Mouse (Mus musculus) layer of hippocampus, adult 18-20 months (tissue): Measurements from ENCODE around the gene Hyal1. TPM values are rescaled to one million over a fixed set of nuclear protein-coding genes. Genes with fewer than 3 reads are reported as not detected.
A peak's percentile ranks its signal among the peaks of the same experiment; 100 is the strongest.
"Not testable (repeated sequence)": the region's sequence is repeated elsewhere in the genome, so short reads cannot be mapped to it uniquely, and the experiment has no call there.

ENCODE experiments used
- DNase-seq, 2 experiments: peaks; one replicate each; pipeline ENCODE4 v3.0.0; 2022; ENCODE audit warnings: low spot score in 2 of 2
- total RNA-seq, 2 experiments: library from RNA; stranded (reverse); gene quantifications; 2 replicates each; pipeline ENCODE4 v1.2.3; 2021

Gene Hyal1
- total RNA-seq, 2 experiments from 2014 or later = 5.1 to 7.3 TPM

DNA sequence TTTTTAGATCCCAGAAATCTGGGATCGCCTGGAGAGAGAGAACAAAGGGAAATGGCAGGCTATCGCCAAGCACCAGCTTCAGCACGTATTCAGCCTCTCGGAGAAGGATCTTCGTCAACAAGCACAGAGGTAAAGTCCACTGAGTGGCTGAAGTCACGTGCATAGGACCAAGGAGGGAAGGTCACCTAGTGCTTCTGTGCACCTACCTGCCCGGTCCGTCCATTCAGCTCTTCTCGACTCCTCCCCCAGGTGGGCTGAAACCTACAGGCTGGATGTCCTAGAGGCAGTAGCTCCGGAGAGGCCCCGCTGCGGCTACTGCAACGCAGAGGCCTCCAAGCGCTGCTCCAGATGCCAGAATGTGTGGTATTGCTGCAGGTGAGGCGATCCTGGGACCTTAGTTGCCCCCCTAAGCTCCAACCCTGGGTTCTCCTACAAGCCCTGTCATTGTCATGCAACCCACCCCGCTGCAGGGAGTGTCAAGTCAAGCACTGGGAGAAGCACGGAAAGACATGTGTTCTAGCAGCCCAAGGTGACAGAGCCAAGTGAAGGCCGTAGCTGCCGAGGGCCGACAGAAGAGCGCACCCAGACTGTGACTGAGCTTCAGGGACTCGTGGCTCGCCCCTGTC is 26.1 kb upstream of the Hyal1 start:
- DNase-seq = no peak

DNA sequence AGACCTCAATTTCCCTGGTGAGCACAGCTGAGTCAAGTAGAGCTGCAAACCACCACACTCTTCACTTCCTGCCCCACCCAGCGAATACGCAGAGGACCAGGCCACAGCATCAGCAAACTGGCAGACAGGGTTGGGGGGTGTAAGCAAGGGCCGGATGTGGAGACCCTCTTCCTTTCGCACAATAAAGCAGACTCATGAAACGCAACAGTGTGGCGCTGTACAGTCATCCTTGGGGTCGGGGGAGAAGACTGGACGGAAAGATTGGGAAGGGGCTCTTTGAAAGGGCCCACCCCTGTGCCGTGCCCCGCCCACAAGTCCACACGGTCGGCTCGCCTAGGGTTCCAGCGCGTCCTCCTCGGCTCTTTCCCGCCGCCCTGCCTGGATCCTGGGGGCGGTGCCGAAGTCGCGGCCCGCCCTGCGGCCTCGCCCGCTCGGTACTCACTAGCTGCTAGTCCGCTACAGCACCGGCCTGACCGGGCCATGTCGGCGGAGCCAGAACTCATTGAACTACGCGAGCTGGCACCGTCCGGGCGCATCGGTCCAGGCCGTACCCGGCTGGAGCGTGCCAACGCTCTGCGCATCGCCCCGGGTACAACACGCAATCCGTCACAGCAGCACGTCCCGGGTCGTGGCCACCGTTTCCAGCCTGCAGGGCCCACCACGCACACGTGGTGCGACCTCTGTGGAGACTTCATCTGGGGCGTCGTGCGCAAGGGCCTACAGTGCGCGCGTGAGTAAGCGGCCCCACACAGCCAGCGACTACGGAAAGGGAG is 25.4 kb upstream of the Hyal1 start, which contains the start of gene Rassf1:
Gene Rassf1 (plus strand): TSS at position 439 of the 773 bp plus-strand sequence.
- DNase-seq = no peak

DNA sequence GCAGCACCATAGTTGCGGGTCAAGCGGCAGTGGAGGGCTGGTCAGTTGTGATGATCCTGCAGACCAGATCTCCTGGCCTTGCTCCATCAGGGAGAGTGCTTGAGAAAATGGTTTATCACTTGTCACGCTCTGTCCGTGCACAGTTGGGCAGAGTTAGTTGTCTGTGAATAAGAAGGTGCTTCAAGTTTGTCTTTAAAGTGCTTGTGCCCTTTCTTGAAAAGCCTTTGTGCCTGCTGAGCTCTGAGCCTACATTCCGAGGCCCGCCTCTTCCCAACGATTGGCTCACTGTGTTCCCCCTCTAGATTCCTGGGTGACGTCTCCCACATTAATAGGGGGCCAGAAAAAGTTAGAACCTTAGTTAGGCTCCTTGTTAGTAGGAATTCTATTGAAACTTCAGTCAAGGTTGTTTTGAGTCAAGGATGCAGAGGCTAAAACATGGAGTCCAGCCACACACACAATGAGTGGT is 24.8 kb upstream of the Hyal1 start:
- DNase-seq = no peak

DNA sequence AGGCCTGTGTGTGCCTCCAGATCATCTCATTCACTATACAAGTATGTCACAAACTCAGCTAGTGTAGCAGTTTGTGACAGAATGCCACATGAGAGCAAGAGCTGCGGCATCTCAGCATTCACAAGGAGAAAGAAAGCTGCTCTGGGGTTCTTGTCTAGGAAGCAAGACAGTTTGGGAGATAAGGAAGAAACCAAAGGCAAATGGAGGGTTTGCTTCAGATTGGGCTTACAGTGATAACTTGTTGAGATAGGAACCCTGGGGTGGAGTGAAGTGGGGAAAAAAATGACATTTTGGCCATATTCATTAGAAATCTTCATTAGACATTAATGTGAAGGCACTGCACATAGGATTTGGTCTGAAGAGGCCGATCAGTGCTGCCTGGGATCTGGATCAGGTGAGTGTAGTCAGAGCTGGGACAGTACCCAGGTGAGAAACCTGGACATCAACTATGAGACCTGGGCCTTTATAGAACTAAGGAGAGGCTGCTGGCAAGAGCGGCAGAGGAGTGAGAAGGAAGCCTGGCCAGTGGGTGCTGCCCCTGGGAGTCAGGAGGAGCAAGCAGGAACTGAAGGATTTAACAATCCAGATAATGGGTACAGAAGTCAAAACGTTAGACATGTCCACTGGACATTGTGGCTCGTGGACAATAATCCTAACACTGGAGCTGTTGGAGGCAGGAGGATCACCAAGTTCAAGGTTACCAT is 23.9 kb upstream of the Hyal1 start:
- no peak for DNase-seq

DNA sequence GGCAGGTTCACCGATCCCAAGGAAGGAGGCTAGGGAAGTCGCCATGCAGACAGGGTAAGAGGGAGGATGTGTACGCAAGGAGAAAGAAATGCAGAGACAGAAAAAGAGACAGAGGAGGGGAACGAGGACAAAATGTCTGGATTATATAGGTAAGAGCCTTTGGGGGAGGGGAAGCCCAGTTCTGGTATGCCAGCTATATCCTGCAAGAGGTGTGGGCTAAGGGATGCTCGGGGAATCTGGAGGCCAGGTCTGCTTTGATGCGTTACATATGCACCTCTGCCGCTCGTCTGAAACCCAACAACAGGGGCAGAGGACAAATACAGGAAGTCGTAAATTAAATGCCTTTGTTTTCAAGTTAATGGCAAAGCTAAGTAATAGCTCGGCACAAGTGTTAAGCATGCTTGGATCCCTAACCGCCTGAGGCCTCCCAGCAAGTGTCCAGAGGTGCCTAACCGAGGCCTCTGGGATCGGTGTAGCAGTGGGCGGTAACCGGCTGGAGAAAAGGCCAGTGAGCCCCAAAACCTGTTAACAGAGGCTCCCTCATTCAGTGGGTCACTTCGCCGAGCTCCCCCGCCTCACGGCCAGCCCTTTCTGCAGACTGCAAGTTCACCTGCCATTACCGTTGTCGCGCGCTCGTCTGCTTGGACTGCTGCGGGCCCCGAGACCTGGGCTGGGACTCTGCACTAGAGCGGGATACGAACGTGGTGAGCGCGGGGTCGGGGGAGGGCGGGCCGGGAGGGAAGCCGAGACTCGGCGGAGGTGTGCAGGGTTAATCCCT is 23.0 kb upstream of the Hyal1 start:
- DNase-seq = no peak

DNA sequence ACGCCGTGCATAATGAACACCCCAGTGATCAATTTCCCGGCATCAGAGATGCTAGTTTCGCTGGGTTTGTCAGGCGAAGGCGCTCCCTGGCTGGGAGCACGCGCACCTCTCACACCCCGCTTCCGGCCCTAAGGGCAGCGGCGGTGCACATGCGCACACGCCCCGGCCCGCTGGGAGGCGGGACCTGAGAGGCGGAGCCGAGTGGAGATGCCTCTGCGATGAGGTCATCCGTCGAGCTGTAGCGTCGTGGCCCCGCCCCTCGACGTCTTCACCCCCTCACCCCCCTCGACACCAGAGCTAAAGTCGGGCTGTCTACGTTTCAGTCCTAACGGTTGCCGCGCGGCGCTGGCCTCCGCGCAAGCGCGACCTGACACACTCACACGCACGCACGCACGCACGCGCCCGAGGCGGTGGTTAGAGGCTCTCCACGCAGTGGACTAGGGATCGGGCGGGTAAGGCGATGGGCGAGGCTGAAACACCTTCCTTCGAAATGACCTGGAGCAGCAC is 22.4 kb upstream of the Hyal1 start:
- peak; percentile 93 to 96 for DNase-seq

DNA sequence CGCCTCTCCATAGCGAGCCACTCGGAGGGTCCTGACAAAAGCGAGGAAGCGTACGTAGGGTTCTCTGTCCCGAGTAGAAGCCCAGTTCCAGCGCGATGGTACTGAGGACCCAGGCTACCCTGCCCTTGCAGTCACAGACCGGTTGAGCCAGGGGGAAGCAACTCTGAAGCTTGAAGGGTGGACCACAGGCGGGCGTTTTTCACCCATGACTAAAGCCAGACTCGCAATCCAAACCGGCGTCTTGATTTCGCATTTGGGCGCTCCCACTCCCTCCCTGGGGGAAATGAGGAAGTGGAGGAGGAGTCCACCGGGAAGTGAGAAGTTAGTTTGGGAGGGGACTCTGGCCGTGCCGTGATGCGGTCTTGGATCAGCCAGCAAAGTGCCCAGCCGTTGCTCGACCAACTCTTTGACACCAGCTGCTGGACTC is 21.7 kb upstream of the Hyal1 start:
- DNase-seq = no peak

DNA sequence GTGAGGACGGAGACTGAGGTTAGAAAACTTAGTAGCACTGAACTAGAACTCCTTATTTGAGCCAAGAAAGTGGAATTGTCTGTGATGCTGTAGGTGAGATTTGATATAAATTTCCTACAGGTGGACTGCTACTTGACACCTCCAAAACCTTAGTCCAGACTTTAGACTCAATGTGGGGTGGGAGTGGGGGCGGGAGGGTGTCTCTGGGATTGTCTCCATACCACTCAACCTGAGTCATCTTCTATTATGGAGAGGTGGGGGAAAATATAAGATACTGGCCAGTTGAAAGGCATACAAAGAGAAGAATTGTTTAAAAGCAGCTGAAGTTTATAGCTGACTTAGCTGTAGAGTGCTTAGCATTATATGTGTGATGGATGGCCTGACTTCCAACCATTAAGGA is 21.0 kb upstream of the Hyal1 start:
- DNase-seq = no peak

DNA sequence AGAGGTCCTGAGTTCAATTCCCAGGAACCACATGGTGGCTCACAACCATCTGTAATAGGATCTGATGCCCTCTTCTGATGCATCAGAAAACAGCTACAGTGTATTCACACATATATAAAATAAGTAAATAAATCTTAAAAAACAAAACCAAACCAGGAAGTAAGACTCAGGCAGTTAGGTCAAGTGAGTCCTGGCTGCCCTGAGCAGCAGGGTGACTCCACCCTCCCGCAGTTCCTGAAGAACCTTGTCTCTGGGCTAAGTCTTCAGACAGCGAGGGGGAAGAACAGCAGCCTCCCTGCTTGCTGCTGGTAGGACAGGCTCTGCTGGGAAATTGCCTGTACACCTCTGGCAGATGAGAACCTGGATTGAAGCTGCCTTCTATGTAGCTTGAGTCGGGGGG is 20.4 kb upstream of the Hyal1 start:
- DNase-seq = no peak

DNA sequence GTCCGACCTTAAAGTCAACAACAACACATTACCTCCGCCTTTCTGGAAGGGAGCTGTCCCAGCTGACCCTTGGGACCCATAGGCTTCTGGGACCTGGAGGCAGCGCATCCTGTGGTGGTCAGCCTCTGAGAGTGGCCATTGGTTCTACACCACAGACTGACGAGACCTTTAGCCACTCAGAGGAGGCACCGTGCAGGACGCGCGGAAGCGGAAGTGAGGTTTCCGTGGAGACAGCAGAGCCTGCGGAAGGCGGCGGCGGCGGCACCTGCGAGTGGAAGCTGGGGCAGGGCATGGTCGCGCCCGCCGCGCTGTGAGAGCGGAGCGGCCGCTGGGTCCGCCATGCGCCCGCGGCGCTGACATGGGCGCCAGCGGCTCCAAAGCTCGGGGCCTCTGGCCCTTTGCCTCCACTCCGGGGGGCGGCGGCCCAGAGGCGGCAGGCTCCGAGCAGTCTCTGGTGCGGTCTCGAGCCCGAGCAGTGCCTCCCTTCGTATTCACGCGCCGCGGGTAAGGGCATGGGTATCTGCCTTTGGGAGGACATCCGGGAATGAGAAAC is 13.6 kb upstream of the Hyal1 start, which contains the start of gene Tusc2:
Gene Tusc2 (plus strand): TSS at position 227 of the 553 bp plus-strand sequence.
- DNase-seq = peak; percentile 95 to 98

DNA sequence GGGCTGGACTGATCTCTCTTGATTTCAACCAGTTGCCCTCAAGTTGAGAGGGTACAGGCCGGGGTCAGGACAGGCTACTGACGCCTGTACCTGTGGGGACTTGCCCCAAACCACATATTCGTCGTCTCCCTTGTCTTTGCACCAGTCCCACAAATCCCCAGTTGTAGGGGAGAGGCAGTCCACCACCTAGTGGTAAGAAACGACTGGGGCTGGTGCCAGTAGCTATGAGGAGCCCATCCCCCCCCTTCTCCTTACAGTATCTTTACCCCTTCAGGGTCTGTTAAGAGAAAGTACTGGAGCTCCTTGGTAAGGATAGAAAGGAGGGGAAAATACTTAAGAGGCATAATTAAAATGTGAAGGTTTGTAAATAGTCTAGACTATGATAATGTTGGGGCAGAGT is 11.2 kb upstream of the Hyal1 start:
- not testable (repeated sequence) for DNase-seq

DNA sequence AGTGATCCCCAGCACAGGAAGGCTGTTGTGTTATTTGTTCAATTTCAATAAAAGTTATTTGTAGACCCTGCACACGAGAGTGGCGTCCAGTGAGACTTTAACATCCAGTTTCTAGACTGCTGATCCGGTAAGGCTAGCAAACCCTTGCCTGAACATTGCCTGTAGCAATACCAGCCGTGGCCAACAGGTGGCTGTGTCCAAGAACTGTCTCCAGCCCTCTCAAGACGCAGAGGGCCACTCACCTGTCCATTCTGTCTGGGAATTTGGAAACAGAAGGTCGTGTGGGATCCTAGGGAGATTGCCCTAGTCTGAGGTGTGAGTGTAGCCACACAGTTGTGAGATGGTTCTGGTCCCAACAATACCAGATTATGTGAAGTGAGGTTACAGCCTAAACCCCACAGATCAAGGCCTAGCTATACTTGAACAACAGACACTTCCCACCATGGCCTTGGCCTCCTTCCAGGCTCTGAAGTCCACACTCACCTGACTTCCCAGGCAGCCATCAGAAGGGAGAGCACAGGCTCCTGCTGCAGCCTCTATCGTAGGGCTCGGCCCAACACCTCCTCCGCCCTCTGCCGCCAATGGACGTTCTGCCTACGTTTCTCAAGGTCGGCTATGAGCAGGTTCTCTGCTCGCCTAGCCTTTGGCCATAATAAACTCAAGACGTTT is 10.6 kb upstream of the Hyal1 start:
- peak in 1 of 2 experiments; percentile 79 for DNase-seq

DNA sequence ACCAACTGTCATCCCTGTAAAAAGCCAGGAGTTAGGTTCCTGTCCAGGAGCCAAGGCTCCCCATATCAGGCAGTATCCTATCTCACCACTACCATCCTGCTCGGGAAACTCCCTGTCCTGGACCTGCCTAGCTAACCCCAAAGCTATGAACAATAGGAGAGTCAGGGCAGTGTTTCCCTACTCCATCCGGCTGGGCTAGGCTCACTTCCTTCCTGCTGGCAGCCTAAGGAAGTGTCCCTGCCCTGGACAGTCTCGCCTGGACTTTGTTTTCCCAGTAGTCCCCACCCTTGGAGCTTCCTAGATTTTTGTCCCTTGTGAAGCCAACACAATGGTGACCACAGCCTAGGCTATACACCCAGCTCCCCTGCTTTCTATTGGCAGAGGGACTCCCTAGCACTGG is 9.9 kb upstream of the Hyal1 start:
- DNase-seq = no peak

DNA sequence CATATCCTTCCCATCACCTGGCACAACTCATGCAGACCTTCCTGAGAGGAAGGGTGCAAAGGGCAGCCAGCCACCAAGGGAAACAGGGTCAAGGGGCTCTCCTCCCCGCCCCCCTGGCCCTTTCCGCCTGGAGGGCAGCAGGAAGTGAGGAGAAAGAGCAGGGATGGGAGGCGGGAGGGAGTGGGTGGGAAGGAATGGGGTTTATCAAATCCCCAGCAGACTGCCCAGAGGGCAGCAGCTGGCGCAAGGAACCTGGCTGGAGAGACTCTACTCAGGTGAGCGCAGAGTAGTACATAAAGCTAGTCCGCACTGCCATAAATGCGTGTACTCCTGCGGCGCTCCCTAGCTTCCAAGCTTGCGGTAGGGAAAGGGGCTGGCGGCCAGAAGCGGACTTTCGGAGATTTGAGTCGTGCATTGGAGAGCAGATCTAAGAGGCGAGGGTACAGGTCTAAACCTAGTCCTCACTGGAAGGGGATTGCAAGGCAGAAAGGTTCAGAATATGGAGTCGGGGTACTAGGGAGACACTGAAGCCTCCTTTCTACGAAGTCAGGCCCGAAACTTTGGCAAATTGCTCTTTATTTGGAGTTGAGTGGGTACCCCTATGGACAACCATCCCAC is 8.9 kb upstream of the Hyal1 start, which contains the start of gene Hyal2:
Gene Hyal2 (plus strand): TSS at position 244 of the 618 bp plus-strand sequence.
- no peak for DNase-seq

DNA sequence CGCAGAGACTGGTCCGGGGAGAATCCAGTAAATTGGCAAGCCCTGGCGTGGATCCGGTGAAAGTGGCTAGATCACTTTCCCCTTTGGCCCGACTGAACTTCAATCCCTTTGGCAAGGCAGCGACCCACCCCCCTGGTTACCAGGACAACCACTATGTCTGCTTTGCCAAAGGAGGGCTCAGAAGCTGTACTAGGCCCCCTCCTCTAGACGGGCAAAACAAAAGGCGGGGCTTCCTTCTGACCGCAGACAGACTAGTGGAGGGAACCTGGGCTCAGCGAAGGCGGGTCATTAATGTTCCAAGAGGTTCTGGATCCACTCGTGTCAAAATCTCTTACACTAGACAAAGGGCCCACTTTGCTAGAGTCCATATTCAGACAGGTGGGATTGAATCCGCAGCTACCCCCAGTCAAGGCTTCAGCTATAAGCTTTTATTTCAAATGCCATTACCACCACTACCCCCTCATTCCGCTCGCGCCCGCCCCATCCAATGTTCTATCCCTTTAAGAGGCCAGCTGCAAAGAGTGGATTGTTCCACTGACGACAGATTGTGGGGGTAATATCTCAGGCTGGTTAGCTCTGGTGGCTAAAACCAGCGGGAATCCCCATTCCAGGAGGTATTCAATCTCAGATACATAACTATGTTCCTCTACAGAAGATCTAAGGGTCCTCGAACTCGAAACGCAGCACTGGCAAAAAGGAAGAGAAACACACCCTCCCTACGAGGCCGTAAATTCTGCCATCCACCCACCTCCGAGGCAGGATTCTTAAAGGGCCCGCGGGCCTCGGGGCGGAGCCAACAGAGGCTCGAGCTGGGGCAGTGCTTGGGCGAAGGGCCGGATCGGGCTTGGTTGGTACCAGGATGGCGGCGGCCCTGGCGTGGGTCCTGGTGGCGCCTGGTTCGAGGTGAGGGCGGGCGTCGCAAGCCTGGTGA is 8.1 kb upstream of the Hyal1 start:
- DNase-seq = peak in 1 of 2 experiments; percentile 84

DNA sequence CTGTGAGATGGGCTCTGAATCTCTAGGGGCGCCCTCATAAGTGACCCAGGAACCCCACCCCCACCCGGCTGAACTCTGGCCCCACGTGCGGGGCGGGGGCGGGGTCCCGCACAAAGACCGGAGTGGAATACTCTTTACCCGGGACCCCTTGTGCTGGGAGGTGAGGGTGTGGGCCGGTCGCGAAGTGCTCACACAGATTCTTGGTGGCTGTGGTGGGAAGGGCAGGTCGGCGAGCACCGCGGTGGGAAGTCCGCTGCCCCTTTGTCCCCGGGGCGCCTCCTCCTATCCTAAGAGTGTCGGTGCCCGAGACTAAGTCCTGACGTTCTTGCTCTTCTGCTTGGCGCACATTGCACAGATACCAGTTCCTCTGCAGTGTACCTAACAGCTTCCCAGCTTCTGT is 7.5 kb upstream of the Hyal1 start:
- DNase-seq = no peak

DNA sequence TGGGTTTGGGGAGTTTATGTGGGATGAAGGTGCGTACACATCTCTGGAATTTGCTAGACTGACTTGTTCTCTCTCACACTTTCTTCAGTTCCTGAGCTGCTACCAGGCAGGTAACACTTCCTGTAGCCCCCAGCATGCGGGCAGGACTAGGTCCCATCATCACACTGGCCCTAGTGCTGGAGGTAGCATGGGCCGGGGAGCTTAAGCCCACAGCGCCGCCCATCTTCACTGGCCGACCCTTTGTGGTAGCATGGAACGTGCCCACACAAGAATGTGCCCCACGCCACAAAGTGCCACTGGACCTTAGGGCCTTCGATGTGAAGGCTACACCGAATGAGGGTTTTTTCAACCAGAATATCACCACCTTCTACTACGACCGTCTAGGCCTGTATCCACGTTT is 6.7 kb upstream of the Hyal1 start:
- no peak for DNase-seq

DNA sequence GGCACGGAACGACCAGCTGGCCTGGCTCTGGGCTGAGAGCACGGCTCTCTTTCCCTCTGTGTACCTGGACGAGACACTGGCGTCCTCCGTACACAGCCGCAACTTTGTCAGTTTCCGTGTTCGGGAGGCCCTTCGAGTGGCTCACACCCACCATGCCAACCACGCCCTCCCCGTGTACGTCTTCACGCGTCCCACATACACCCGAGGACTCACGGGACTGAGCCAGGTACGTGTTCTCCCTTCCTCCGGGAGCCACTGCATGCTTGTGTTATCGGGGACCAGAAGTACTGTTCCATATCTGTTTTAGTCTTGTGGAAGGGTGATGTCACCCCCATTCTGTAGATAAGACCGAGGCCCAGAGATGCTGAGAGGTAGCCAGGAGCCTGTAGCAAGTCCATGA is 5.9 kb upstream of the Hyal1 start:
- no peak for DNase-seq
